Mouse (Mus musculus): ENCODE measurements around the gene Thpo. TPM values are rescaled to one million over a fixed set of nuclear protein-coding genes. Genes with fewer than 3 reads are reported as not detected.

Thpo gene
- polyA plus RNA-seq, 1 experiment from 2014 or later = 0.08 TPM

GRCm38 (mm10) chr16:20724338-20724748, 10.0 kb downstream of the Thpo start:
- H3K9ac ChIP-seq = no peak overlapping the region
- no peak overlapping the region for H3K27ac ChIP-seq
- peaks cover 9% of the 10 kb centered on the region; the same call in 1 of the 2 replicates for H3K36me3 ChIP-seq
- no peaks in the 10 kb centered on the region for H3K9me3 ChIP-seq (replicated peaks)
- ATAC-seq (replicated peaks; ENCODE audit: insufficient number of reproducible peaks, insufficient read depth, low FRiP score, low read depth) = peak; percentile 35; the same call in 1 of the 2 replicates
- no peaks in the 10 kb centered on the region for H3K4me1 ChIP-seq (replicated peaks)
- 29% methylated on average over 5 of the region's 5 CpGs for WGBS
- H3K4me3 ChIP-seq = no peak overlapping the region
- H3K4me2 ChIP-seq = no peak overlapping the region
- H3K27me3 ChIP-seq = peaks cover 15% of the 10 kb centered on the region

- no peak for ATAC-seq (replicated peaks; ENCODE audit: insufficient number of reproducible peaks, insufficient read depth, low FRiP score, low read depth)
- Histone ChIP-seq H3K36me3 (peaks cover 9% of the 10 kb centered on the region; the same call in 1 of the 2 replicates), H3K4me3 (no peak overlapping the region), H3K9me3 (replicated peaks) (no peaks in the 10 kb centered on the region), H3K4me1 (replicated peaks) (peaks cover 6% of the 10 kb centered on the region), H3K9ac (no peak overlapping the region), H3K27me3 (peaks cover 15% of the 10 kb centered on the region), H3K4me2 (no peak overlapping the region), H3K27ac (no peak overlapping the region)
- WGBS = 58% methylated on average over 4 of the region's 4 CpGs
Observed at GRCm38 (mm10) chr16:20723247-20723646, 11.1 kb downstream of the Thpo start.

GRCm38 (mm10) chr16:20722736-20723135, 11.6 kb downstream of the Thpo start:
- WGBS = 52% methylated on average over 4 of the region's 4 CpGs
- Histone ChIP-seq H3K27me3 (peaks cover 15% of the 10 kb centered on the region), H3K4me1 (replicated peaks) (peaks cover 6% of the 10 kb centered on the region), H3K4me3 (no peak overlapping the region), H3K4me2 (no peak overlapping the region), H3K36me3 (peaks cover 9% of the 10 kb centered on the region; the same call in 1 of the 2 replicates), H3K9me3 (replicated peaks) (no peaks in the 10 kb centered on the region), H3K9ac (no peak overlapping the region), H3K27ac (no peak overlapping the region)
- ATAC-seq (replicated peaks; ENCODE audit: insufficient number of reproducible peaks, insufficient read depth, low FRiP score, low read depth) = no peak

- no peak overlapping the region for H3K9ac ChIP-seq
- H3K27me3 ChIP-seq = peaks cover 11% of the 10 kb centered on the region
- WGBS = 80% methylated on average over 10 of the region's 10 CpGs
- no peak for ATAC-seq (replicated peaks; ENCODE audit: insufficient number of reproducible peaks, insufficient read depth, low FRiP score, low read depth)
- H3K27ac ChIP-seq = no peak overlapping the region
- H3K4me2 ChIP-seq = no peak overlapping the region
- H3K36me3 ChIP-seq = peaks cover 9% of the 10 kb centered on the region; the same call in 1 of the 2 replicates
- H3K4me1 ChIP-seq (replicated peaks) = peaks cover 10% of the 10 kb centered on the region
- no peak overlapping the region for H3K4me3 ChIP-seq
- H3K9me3 ChIP-seq (replicated peaks) = no peaks in the 10 kb centered on the region
Observed at GRCm38 (mm10) chr16:20721808-20722207, 12.5 kb downstream of the Thpo start.

GRCm38 (mm10) chr16:20717978-20718670, 16.2 kb downstream of the Thpo start:
- WGBS = 2% methylated on average over 18 of the region's 18 CpGs
- H3K27me3 ChIP-seq = no peaks in the 10 kb centered on the region
- peak overlapping the region; percentile 93 for H3K27ac ChIP-seq
- H3K4me2 ChIP-seq = peak overlapping the region; percentile 97
- peaks cover 33% of the 10 kb centered on the region for H3K4me1 ChIP-seq (replicated peaks)
- no peaks in the 10 kb centered on the region for H3K9me3 ChIP-seq (replicated peaks)
- peak overlapping the region; percentile 83 for H3K9ac ChIP-seq
- H3K36me3 ChIP-seq = peaks cover 9% of the 10 kb centered on the region; the same call in 1 of the 2 replicates
- peak overlapping the region; percentile 88 for H3K4me3 ChIP-seq
- peak; percentile 7; the same call in 1 of the 2 replicates for ATAC-seq (replicated peaks; ENCODE audit: insufficient number of reproducible peaks, insufficient read depth, low FRiP score, low read depth)

DNA sequence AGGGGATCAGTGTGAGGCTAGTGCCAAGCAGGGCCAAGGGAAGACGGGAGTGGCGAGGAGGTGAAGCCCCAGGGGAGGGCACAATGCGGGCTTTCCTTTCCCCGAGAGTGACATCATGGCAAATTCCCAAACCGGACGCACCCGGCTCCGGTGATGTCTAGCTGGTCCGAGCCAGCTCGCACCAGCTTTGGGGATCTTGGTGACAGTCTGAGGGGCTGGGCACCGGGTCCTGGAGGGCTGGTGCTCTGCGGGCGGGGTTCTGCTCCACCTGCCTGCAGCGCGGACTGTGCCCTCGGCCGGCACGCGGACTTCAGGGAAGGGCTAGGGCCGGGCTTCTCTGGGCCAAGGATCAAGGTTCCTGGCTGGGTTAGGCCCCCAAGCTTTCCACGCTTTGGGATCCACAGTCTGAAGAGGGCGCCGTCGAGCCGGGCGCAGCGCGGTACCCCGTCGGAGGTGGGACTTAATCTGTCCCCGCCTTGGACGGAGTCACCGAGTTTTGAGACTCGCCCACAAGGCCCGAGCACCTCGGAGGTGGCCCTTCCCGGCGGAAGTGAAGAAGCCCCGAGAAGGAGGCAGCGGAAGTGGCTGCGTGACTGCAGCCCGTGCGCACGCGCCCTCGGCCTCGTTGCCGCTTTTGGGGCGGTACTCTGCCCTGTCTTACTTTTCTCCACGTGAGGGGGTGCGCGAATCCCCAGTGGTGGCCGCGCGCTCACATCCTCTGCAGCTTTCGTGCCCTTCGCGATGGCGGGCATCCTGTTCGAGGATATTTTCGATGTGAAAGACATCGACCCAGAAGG, 16.9 kb downstream of the Thpo start, which contains the start of the genes Polr2h and Clcn2:
TSS of gene Polr2h (plus strand) at position 485 of the 797 bp plus-strand sequence.
TSS of gene Clcn2 (minus strand) at position 566 of the 797 bp plus-strand sequence.
- WGBS = under 1% methylated on average over 62 of the region's 62 CpGs
- peak within 1 kb of the TSS; percentile 88 for H3K4me3 ChIP-seq

DNA sequence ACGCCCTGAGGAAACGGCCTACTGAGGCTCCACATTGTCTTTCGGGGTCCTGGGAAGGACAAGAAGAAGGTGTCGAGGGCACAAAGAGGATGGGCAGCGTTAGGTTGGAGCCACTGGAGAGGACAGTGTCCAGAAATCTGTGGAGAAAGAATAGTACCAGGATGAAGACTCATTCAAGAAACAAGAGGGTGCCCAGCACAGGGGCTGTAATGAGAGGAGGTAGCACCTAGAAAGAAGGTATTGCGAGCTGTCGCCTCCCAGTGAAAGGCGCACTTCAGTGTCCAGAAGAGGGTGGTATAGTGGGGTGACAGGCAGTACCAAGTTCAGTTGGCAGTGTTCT, 17.5 kb downstream of the Thpo start:
- Histone ChIP-seq H3K4me1 (replicated peaks) (peaks cover 33% of the 10 kb centered on the region), H3K36me3 (peaks cover 9% of the 10 kb centered on the region; the same call in 1 of the 2 replicates), H3K9ac (peak overlapping the region; percentile 83), H3K4me2 (peak overlapping the region; percentile 97), H3K4me3 (peak overlapping the region; percentile 88), H3K27me3 (no peaks in the 10 kb centered on the region), H3K9me3 (replicated peaks) (no peaks in the 10 kb centered on the region), H3K27ac (peak overlapping the region; percentile 93)
- WGBS = 4% methylated on average over 8 of the region's 8 CpGs
- ATAC-seq (replicated peaks; ENCODE audit: insufficient number of reproducible peaks, insufficient read depth, low FRiP score, low read depth) = no peak

More for the DNA sequence above, 16.9 kb downstream of the Thpo start, which contains the start of the genes Polr2h and Clcn2:
- Histone ChIP-seq H3K27ac (peak within 1 kb of the TSS; percentile 93), H3K4me2 (peak within 1 kb of the TSS; percentile 97), H3K27me3 (no peaks in the 10 kb centered on the region), H3K36me3 (peaks cover 9% of the 10 kb centered on the region; the same call in 1 of the 2 replicates), H3K9ac (peak within 1 kb of the TSS; percentile 83), H3K4me1 (replicated peaks) (peaks cover 33% of the 10 kb centered on the region), H3K9me3 (replicated peaks) (no peaks in the 10 kb centered on the region)
- peak; percentile 83 for ATAC-seq (replicated peaks; ENCODE audit: insufficient number of reproducible peaks, insufficient read depth, low FRiP score, low read depth)

- WGBS = under 1% methylated on average over 60 of the region's 68 CpGs
- H3K4me3 ChIP-seq = peak overlapping the region; percentile 88
- H3K27ac ChIP-seq = peak overlapping the region; percentile 93
- peaks cover 9% of the 10 kb centered on the region; the same call in 1 of the 2 replicates for H3K36me3 ChIP-seq
- ATAC-seq (replicated peaks; ENCODE audit: insufficient number of reproducible peaks, insufficient read depth, low FRiP score, low read depth) = peak; percentile 82
- no peaks in the 10 kb centered on the region for H3K27me3 ChIP-seq
- H3K4me2 ChIP-seq = peak overlapping the region; percentile 97
- no peaks in the 10 kb centered on the region for H3K9me3 ChIP-seq (replicated peaks)
- H3K9ac ChIP-seq = peak overlapping the region; percentile 83
- H3K4me1 ChIP-seq (replicated peaks) = peaks cover 33% of the 10 kb centered on the region
Observed at GRCm38 (mm10) chr16:20715976-20716840, 18.1 kb downstream of the Thpo start.

- Histone ChIP-seq H3K9ac (peak overlapping the region; percentile 83), H3K36me3 (peaks cover 7% of the 10 kb centered on the region; the same call in 1 of the 2 replicates), H3K27me3 (no peaks in the 10 kb centered on the region), H3K4me2 (peak overlapping the region; percentile 97), H3K27ac (peak overlapping the region; percentile 93), H3K4me3 (peak overlapping the region; percentile 88), H3K9me3 (replicated peaks) (no peaks in the 10 kb centered on the region), H3K4me1 (replicated peaks) (peaks cover 33% of the 10 kb centered on the region)
- peak; percentile 2; the same call in 1 of the 2 replicates for ATAC-seq (replicated peaks; ENCODE audit: insufficient number of reproducible peaks, insufficient read depth, low FRiP score, low read depth)
- WGBS = 3% methylated on average over 12 of the region's 12 CpGs
Observed at GRCm38 (mm10) chr16:20715566-20715965, 18.7 kb downstream of the Thpo start.

GRCm38 (mm10) chr16:20715161-20715560, 19.1 kb downstream of the Thpo start:
- peak overlapping the region; percentile 88 for H3K4me3 ChIP-seq
- ATAC-seq (replicated peaks; ENCODE audit: insufficient number of reproducible peaks, insufficient read depth, low FRiP score, low read depth) = no peak

More at GRCm38 (mm10) chr16:20715161-20715560, 19.1 kb downstream of the Thpo start:
- Histone ChIP-seq H3K9ac (peak overlapping the region; percentile 83), H3K27me3 (no peaks in the 10 kb centered on the region), H3K4me2 (peak overlapping the region; percentile 97), H3K36me3 (peaks cover 3% of the 10 kb centered on the region; the same call in 1 of the 2 replicates), H3K27ac (no peak overlapping the region), H3K4me1 (replicated peaks) (peaks cover 33% of the 10 kb centered on the region), H3K9me3 (replicated peaks) (no peaks in the 10 kb centered on the region)
- WGBS = 66% methylated on average over 2 of the region's 2 CpGs

All from heart, embryonic 15.5 days (tissue).